1 mouse cellular context compared by ENCODE assay signal in the genomic region with DNA sequence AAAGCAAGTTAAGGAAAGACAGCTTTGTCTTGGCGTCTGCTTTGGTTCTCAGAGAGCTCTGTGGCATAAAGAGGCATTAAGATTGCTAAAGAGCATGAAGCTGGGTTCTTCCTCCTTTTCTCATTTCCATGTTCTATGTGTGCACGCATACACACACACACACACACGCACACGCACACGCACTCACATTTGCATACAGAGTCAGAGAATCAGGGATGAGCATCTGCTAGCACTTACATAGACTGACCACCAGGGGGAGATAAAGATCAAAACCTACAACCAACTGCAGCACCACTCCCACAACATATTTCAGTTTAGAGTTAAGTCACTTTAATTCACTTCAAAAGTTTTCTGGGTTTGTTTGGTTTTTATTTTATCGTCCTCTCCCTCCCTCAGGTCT.
TF ChIP-seq lines count a peak whose summit lies in the region.

No protein-coding gene starts in this region.

TF ChIP-seq in CH12.LX, 34 proteins besides CTCF, POLR2A, EP300 and RAD21:
- peak; percentile 53; the same call in 1 of the 2 replicates for TF ChIP-seq MEF2A (IDR thresholded peaks at IDR 0.05; ENCODE audit: borderline replicate concordance, low read depth, low read length)
- TF ChIP-seq CHD1 (IDR thresholded peaks at IDR 0.05; ENCODE audit: low read depth, low read length), result no peak
- no peak for TF ChIP-seq JUN (IDR thresholded peaks at IDR 0.05; ENCODE audit: insufficient read depth, low read depth, low read length)
- TF ChIP-seq MAFK (IDR thresholded peaks at IDR 0.05; ENCODE audit: insufficient replicate concordance, low read length), result no peak
- TF ChIP-seq HCFC1 (IDR thresholded peaks at IDR 0.05; ENCODE audit: low read depth, low read length), result peak; percentile 23; the same call in 1 of the 2 replicates
- TF ChIP-seq ZNF384 (IDR thresholded peaks at IDR 0.05; ENCODE audit: low read depth, low read length), result no peak; the same call in 1 of the 2 replicates
- TF ChIP-seq MYC (IDR thresholded peaks at IDR 0.05; ENCODE audit: low read depth, low read length), result peak; percentile 73
- TF ChIP-seq PAX5 (IDR thresholded peaks at IDR 0.05; ENCODE audit: low read length), result no peak
- TF ChIP-seq MXI1 (IDR thresholded peaks at IDR 0.05; ENCODE audit: low read depth, low read length), result no peak
- TF ChIP-seq NELFE (IDR thresholded peaks at IDR 0.05; ENCODE audit: low read depth, low read length), result no peak; the same call in 1 of the 2 replicates
- no peak for TF ChIP-seq TCF12 (IDR thresholded peaks at IDR 0.05; ENCODE audit: low read depth, low read length)
- TF ChIP-seq BHLHE40 (IDR thresholded peaks at IDR 0.05; ENCODE audit: low read depth, low read length), result peak; percentile 88
- no peak for TF ChIP-seq CHD2 (IDR thresholded peaks at IDR 0.05; ENCODE audit: low read length)
- no peak for TF ChIP-seq ZMIZ1 (IDR thresholded peaks at IDR 0.05; ENCODE audit: low read depth, low read length)
- no peak for TF ChIP-seq POLR2AphosphoS2 (IDR thresholded peaks at IDR 0.05; ENCODE audit: low read depth, low read length)
- TF ChIP-seq SMC3 (IDR thresholded peaks at IDR 0.05; ENCODE audit: low read depth, low read length), result peak; percentile 83
- peak; percentile 51; the same call in 1 of the 2 replicates for TF ChIP-seq IRF4 (IDR thresholded peaks at IDR 0.05; ENCODE audit: low read depth, low read length)
- peak; percentile 62; the same call in 1 of the 2 replicates for TF ChIP-seq ELF1 (IDR thresholded peaks at IDR 0.05; ENCODE audit: low read depth, low read length)
- TF ChIP-seq GABPA (IDR thresholded peaks at IDR 0.05; ENCODE audit: insufficient replicate concordance, low read depth, low read length), result no peak
- TF ChIP-seq KAT2A (IDR thresholded peaks at IDR 0.05; ENCODE audit: insufficient replicate concordance, low read length), result no peak
- TF ChIP-seq ETS1 (conservative IDR thresholded peaks at IDR 0.05; ENCODE audit: low read depth, low read length), result peak; percentile 29; the same call in 1 of the 2 replicates
- no peak for TF ChIP-seq USF1 (IDR thresholded peaks at IDR 0.05; ENCODE audit: low read depth, low read length)
- no peak for TF ChIP-seq ZKSCAN1 (IDR thresholded peaks at IDR 0.05; ENCODE audit: borderline replicate concordance, low read depth, low read length)
- 0 out of 2 replicates have a peak, but pooled peaks have one; percentile 28 for TF ChIP-seq NRF1 (IDR thresholded peaks at IDR 0.05; ENCODE audit: low read depth, low read length)
- no peak for TF ChIP-seq ZC3H11A (IDR thresholded peaks at IDR 0.05; ENCODE audit: low read depth, low read length)
- no peak for TF ChIP-seq USF2 (conservative IDR thresholded peaks at IDR 0.05; ENCODE audit: low read depth, low read length)
- no peak for TF ChIP-seq UBTF (IDR thresholded peaks at IDR 0.05; ENCODE audit: low read depth, low read length)
- TF ChIP-seq SIN3A (IDR thresholded peaks at IDR 0.05; ENCODE audit: low read length), result no peak
- peak; percentile 25; the same call in 1 of the 2 replicates for TF ChIP-seq JUND (conservative IDR thresholded peaks at IDR 0.05; ENCODE audit: low read depth, low read length)
- 0 out of 2 replicates have a peak, but pooled peaks have one; percentile 35 for TF ChIP-seq MAX (IDR thresholded peaks at IDR 0.05; ENCODE audit: low read length)
- no peak for TF ChIP-seq RCOR1 (conservative IDR thresholded peaks at IDR 0.05; ENCODE audit: low read depth, low read length)
- TF ChIP-seq TBP (conservative IDR thresholded peaks at IDR 0.05; ENCODE audit: low read depth, low read length), result 0 out of 2 replicates have a peak, but pooled peaks have one; percentile 42
- no peak for TF ChIP-seq E2F4 (IDR thresholded peaks at IDR 0.05; ENCODE audit: insufficient replicate concordance, low read depth, low read length)
- TF ChIP-seq MAZ (IDR thresholded peaks at IDR 0.05; ENCODE audit: low read depth, low read length), result no peak
